Mouse (Mus musculus): ENCODE data around the gene Cfap73. TPM values are rescaled to one million over a fixed set of nuclear protein-coding genes. Genes with fewer than 3 reads are reported as not detected.

Gene Cfap73
- polyA plus RNA-seq, 1 experiment: not detected

GRCm38 (mm10) chr5:120615903-120616302, 18.1 kb downstream of the Cfap73 start:
- peaks cover 3% of the 10 kb centered on the region; the same call in 1 of the 2 replicates for H3K4me1 ChIP-seq (ENCODE audit: control insufficient read depth, insufficient read depth, low read length)
- no peak overlapping the region for H3K27ac ChIP-seq (ENCODE audit: control insufficient read depth, insufficient read depth, low read depth, low read length, poor library complexity)
- 87% methylated on average over 4 of the region's 4 CpGs for whole genome bisulfite sequencing
- TF ChIP-seq CTCF (IDR thresholded peaks at IDR 0.05; ENCODE audit: control insufficient read depth, insufficient read depth, low read length): peak; percentile 42; the same call in 1 of the 2 replicates
- TF ChIP-seq POLR2A (IDR thresholded peaks at IDR 0.05; ENCODE audit: borderline replicate concordance, control insufficient read depth, low read depth, low read length): no peak
- no peak overlapping the region for H3K4me3 ChIP-seq (replicated peaks; ENCODE audit: control insufficient read depth, low read depth, low read length)

- WGBS: under 1% methylated on average over 69 of the region's 69 CpGs
- Histone ChIP-seq H3K4me1 (ENCODE audit: control insufficient read depth, insufficient read depth, low read length) (peaks cover 3% of the 10 kb centered on the region; the same call in 1 of the 2 replicates), H3K27ac (ENCODE audit: control insufficient read depth, insufficient read depth, low read depth, low read length, poor library complexity) (peak overlapping the region; percentile 90), H3K4me3 (replicated peaks; ENCODE audit: control insufficient read depth, low read depth, low read length) (peak overlapping the region; percentile 88)
- TF ChIP-seq CTCF (IDR thresholded peaks at IDR 0.05; ENCODE audit: control insufficient read depth, insufficient read depth, low read length) (no peak), POLR2A (IDR thresholded peaks at IDR 0.05; ENCODE audit: borderline replicate concordance, control insufficient read depth, low read depth, low read length) (peak; percentile 81; the same call in 1 of the 2 replicates)
Observed at GRCm38 (mm10) chr5:120612822-120613604, 21.0 kb downstream of the Cfap73 start.

- H3K27ac ChIP-seq (ENCODE audit: control insufficient read depth, insufficient read depth, low read depth, low read length, poor library complexity): peak within 1 kb of the TSS; percentile 90
- H3K4me3 ChIP-seq (replicated peaks; ENCODE audit: control insufficient read depth, low read depth, low read length): peak within 1 kb of the TSS; percentile 88
- TF ChIP-seq CTCF (IDR thresholded peaks at IDR 0.05; ENCODE audit: control insufficient read depth, insufficient read depth, low read length) (peak; percentile 7; the same call in 1 of the 2 replicates), POLR2A (IDR thresholded peaks at IDR 0.05; ENCODE audit: borderline replicate concordance, control insufficient read depth, low read depth, low read length) (peak; percentile 57; the same call in 1 of the 2 replicates)
- 0% methylated on average over 22 of the region's 22 CpGs for WGBS
- H3K4me1 ChIP-seq (ENCODE audit: control insufficient read depth, insufficient read depth, low read length): peaks cover 3% of the 10 kb centered on the region; the same call in 1 of the 2 replicates
Observed at GRCm38 (mm10) chr5:120612442-120612821, 21.6 kb downstream of the Cfap73 start, which contains the start of the genes Rita1 and Ddx54. Gene Rita1 (minus strand): TSS chr5:120612589. Gene Ddx54 (plus strand): TSS chr5:120612739.

GRCm38 (mm10) chr5:120611416-120611815, 22.6 kb downstream of the Cfap73 start:
- Histone ChIP-seq H3K4me3 (replicated peaks; ENCODE audit: control insufficient read depth, low read depth, low read length) (no peak overlapping the region), H3K27ac (ENCODE audit: control insufficient read depth, insufficient read depth, low read depth, low read length, poor library complexity) (no peak overlapping the region), H3K4me1 (ENCODE audit: control insufficient read depth, insufficient read depth, low read length) (peaks cover 3% of the 10 kb centered on the region; the same call in 1 of the 2 replicates)
- WGBS: 82% methylated on average over 8 of the region's 8 CpGs
- TF ChIP-seq CTCF (IDR thresholded peaks at IDR 0.05; ENCODE audit: control insufficient read depth, insufficient read depth, low read length) (no peak), POLR2A (IDR thresholded peaks at IDR 0.05; ENCODE audit: borderline replicate concordance, control insufficient read depth, low read depth, low read length) (no peak)

GRCm38 (mm10) chr5:120610906-120611305, 23.1 kb downstream of the Cfap73 start:
- Histone ChIP-seq H3K4me3 (replicated peaks; ENCODE audit: control insufficient read depth, low read depth, low read length) (no peak overlapping the region), H3K27ac (ENCODE audit: control insufficient read depth, insufficient read depth, low read depth, low read length, poor library complexity) (no peak overlapping the region), H3K4me1 (ENCODE audit: control insufficient read depth, insufficient read depth, low read length) (peaks cover 3% of the 10 kb centered on the region; the same call in 1 of the 2 replicates)
- TF ChIP-seq POLR2A (IDR thresholded peaks at IDR 0.05; ENCODE audit: borderline replicate concordance, control insufficient read depth, low read depth, low read length) (no peak), CTCF (IDR thresholded peaks at IDR 0.05; ENCODE audit: control insufficient read depth, insufficient read depth, low read length) (no peak)
- 85% methylated on average over 5 of the region's 5 CpGs for WGBS

- no peak overlapping the region for H3K4me3 ChIP-seq (replicated peaks; ENCODE audit: control insufficient read depth, low read depth, low read length)
- no peak; the same call in 1 of the 2 replicates for TF ChIP-seq POLR2A (IDR thresholded peaks at IDR 0.05; ENCODE audit: borderline replicate concordance, control insufficient read depth, low read depth, low read length)
- no peak for TF ChIP-seq CTCF (IDR thresholded peaks at IDR 0.05; ENCODE audit: control insufficient read depth, insufficient read depth, low read length)
- peaks cover 3% of the 10 kb centered on the region; the same call in 1 of the 2 replicates for H3K4me1 ChIP-seq (ENCODE audit: control insufficient read depth, insufficient read depth, low read length)
- WGBS: 83% methylated on average over 16 of the region's 16 CpGs
- H3K27ac ChIP-seq (ENCODE audit: control insufficient read depth, insufficient read depth, low read depth, low read length, poor library complexity): no peak overlapping the region
Observed at GRCm38 (mm10) chr5:120609246-120609775, 24.7 kb downstream of the Cfap73 start.

- H3K4me3 ChIP-seq (replicated peaks; ENCODE audit: control insufficient read depth, low read depth, low read length): no peak overlapping the region
- WGBS: 92% methylated on average over 3 of the region's 3 CpGs
- H3K27ac ChIP-seq (ENCODE audit: control insufficient read depth, insufficient read depth, low read depth, low read length, poor library complexity): no peak overlapping the region
- TF ChIP-seq CTCF (IDR thresholded peaks at IDR 0.05; ENCODE audit: control insufficient read depth, insufficient read depth, low read length): no peak
- TF ChIP-seq POLR2A (IDR thresholded peaks at IDR 0.05; ENCODE audit: borderline replicate concordance, control insufficient read depth, low read depth, low read length): no peak
- H3K4me1 ChIP-seq (ENCODE audit: control insufficient read depth, insufficient read depth, low read length): no peaks in the 10 kb centered on the region; the same call in 1 of the 2 replicates
Observed at GRCm38 (mm10) chr5:120607335-120607734, 26.7 kb downstream of the Cfap73 start.

- WGBS: 77% methylated on average over 25 of the region's 25 CpGs
- Histone ChIP-seq H3K4me3 (replicated peaks; ENCODE audit: control insufficient read depth, low read depth, low read length) (no peak overlapping the region), H3K27ac (ENCODE audit: control insufficient read depth, insufficient read depth, low read depth, low read length, poor library complexity) (no peak overlapping the region), H3K4me1 (ENCODE audit: control insufficient read depth, insufficient read depth, low read length) (no peaks in the 10 kb centered on the region; the same call in 1 of the 2 replicates)
- TF ChIP-seq CTCF (IDR thresholded peaks at IDR 0.05; ENCODE audit: control insufficient read depth, insufficient read depth, low read length): no peak
- TF ChIP-seq POLR2A (IDR thresholded peaks at IDR 0.05; ENCODE audit: borderline replicate concordance, control insufficient read depth, low read depth, low read length): no peak
Observed at GRCm38 (mm10) chr5:120606590-120607200, 27.3 kb downstream of the Cfap73 start.

Measured in bone marrow, adult 2 months (tissue).